Mouse (Mus musculus): ENCODE measurements at regions not wholly inside any gene's neighbourhood (a gene's known extent, or its start where the extent isn't known, plus 50 kb on each side); places are given as distances from the start of the nearest gene placed in this dataset.

DNA sequence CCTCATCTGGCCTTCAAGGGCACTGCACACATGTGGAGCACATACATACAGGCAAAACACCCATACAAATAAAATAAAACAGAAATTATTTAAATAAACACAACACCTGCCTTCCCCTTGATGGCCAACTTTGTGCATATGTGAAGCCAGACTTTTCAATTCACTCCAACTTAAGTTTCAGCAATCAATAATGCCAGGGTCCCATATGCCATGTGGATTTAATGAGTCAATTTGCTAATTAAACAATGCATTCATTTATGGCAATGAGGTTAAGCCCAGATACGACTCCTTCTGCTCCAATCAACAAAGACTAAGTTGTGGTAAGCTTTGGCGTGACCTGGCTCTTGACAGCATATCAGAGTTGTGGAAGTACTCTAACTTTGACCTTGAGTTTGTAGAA, 130.4 kb upstream of the Hnrnpa3 start:
- TF ChIP-seq CTCF (IDR thresholded peaks at IDR 0.05; ENCODE audit: low read depth, low read length) (no peak), POLR2AphosphoS5 (IDR thresholded peaks at IDR 0.05; ENCODE audit: insufficient replicate concordance, low read depth, low read length) (no peak), GATA1 (IDR thresholded peaks at IDR 0.05; ENCODE audit: borderline replicate concordance, low read length) (no peak), TAL1 (conservative IDR thresholded peaks at IDR 0.05; ENCODE audit: low read depth, low read length) (no peak), GATA2 (IDR thresholded peaks at IDR 0.05; ENCODE audit: borderline replicate concordance, low read depth, low read length) (no peak)
- H3K36me3 ChIP-seq (replicated peaks) = no peaks in the 10 kb centered on the region
- no peak for ATAC-seq (ENCODE audit: extremely low read depth, insufficient number of reproducible peaks, low FRiP score, poor library complexity, severe bottlenecking)

DNA sequence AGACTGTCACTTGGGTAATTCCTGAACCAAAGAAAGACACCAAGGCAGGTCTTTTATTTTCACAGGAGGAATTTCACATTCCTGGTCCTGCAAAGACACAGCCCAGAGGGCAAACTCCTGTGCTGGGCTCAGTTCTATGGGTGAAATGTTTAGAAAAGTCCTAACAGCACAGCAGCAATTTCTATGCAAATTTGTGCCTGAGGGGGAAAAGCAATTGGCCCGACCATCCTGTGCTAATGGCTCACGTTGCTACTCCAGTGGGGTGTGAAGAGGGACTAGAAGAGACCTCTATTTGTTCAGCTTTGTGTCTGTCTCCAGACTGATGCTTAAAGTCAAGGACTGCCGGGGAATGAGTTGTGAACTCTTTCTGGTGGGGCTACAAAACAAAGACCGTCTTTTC, 120.9 kb upstream of the Hnrnpa3 start:
- H3K36me3 ChIP-seq (replicated peaks) = no peaks in the 10 kb centered on the region
- ATAC-seq (ENCODE audit: extremely low read depth, insufficient number of reproducible peaks, low FRiP score, poor library complexity, severe bottlenecking) (no peak), DNase-seq (ENCODE audit: low spot score) (no peak)
- no peaks in the 10 kb centered on the region; the same call in 1 of the 2 replicates for H3K27me3 ChIP-seq (ENCODE audit: insufficient read depth, low read length)
- no peaks in the 10 kb centered on the region for H3K4me1 ChIP-seq (ENCODE audit: insufficient read depth, low read depth, low read length)
- no peaks in the 10 kb centered on the region for H3K9me3 ChIP-seq (replicated peaks)
- H3K4me3 ChIP-seq (ENCODE audit: low read depth, low read length) = no peak overlapping the region
- TF ChIP-seq GATA1 (IDR thresholded peaks at IDR 0.05; ENCODE audit: borderline replicate concordance, low read length) (no peak), POLR2AphosphoS5 (IDR thresholded peaks at IDR 0.05; ENCODE audit: insufficient replicate concordance, low read depth, low read length) (no peak), GATA2 (IDR thresholded peaks at IDR 0.05; ENCODE audit: borderline replicate concordance, low read depth, low read length) (no peak), TAL1 (conservative IDR thresholded peaks at IDR 0.05; ENCODE audit: low read depth, low read length) (no peak), CTCF (IDR thresholded peaks at IDR 0.05; ENCODE audit: low read depth, low read length) (no peak)

More for the DNA sequence above, 130.4 kb upstream of the Hnrnpa3 start:
- Histone ChIP-seq H3K27me3 (ENCODE audit: insufficient read depth, low read length) (no peaks in the 10 kb centered on the region), H3K4me3 (ENCODE audit: low read depth, low read length) (no peak overlapping the region), H3K9me3 (replicated peaks) (no peaks in the 10 kb centered on the region), H3K4me1 (ENCODE audit: insufficient read depth, low read depth, low read length) (no peaks in the 10 kb centered on the region)
- DNase-seq (ENCODE audit: low spot score) = no peak

DNA sequence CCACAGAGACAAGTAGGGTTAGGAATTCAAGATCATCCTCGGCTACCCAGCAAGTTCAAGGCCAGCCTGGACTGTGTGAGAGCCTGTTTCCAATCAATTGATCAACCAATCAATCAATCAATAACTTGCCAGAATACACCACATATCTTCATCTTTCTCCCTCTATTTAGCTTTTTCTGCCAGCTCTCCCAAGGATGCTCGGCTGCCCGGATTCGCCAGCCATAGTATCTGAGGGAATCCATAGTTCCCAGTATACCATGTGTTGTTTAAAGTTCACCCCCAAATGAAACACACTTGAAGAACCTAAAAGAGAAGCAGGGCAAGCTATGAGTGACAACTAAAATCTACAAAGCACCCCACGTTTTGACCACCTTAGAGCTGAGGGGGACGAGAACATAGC, 119.3 kb upstream of the Hnrnpa3 start:
- H3K4me3 ChIP-seq (ENCODE audit: low read depth, low read length) = no peak overlapping the region
- H3K36me3 ChIP-seq (replicated peaks) = no peaks in the 10 kb centered on the region
- DNase-seq (ENCODE audit: low spot score) (no peak), ATAC-seq (ENCODE audit: extremely low read depth, insufficient number of reproducible peaks, low FRiP score, poor library complexity, severe bottlenecking) (no peak)
- H3K27me3 ChIP-seq (ENCODE audit: insufficient read depth, low read length) = no peaks in the 10 kb centered on the region; the same call in 1 of the 2 replicates
- TF ChIP-seq POLR2AphosphoS5 (IDR thresholded peaks at IDR 0.05; ENCODE audit: insufficient replicate concordance, low read depth, low read length) = no peak
- no peak for TF ChIP-seq GATA1 (IDR thresholded peaks at IDR 0.05; ENCODE audit: borderline replicate concordance, low read length)
- TF ChIP-seq CTCF (IDR thresholded peaks at IDR 0.05; ENCODE audit: low read depth, low read length) = no peak
- TF ChIP-seq TAL1 (conservative IDR thresholded peaks at IDR 0.05; ENCODE audit: low read depth, low read length) = no peak
- no peak for TF ChIP-seq GATA2 (IDR thresholded peaks at IDR 0.05; ENCODE audit: borderline replicate concordance, low read depth, low read length)
- no peaks in the 10 kb centered on the region for H3K9me3 ChIP-seq (replicated peaks)
- H3K4me1 ChIP-seq (ENCODE audit: insufficient read depth, low read depth, low read length) = no peaks in the 10 kb centered on the region

DNA sequence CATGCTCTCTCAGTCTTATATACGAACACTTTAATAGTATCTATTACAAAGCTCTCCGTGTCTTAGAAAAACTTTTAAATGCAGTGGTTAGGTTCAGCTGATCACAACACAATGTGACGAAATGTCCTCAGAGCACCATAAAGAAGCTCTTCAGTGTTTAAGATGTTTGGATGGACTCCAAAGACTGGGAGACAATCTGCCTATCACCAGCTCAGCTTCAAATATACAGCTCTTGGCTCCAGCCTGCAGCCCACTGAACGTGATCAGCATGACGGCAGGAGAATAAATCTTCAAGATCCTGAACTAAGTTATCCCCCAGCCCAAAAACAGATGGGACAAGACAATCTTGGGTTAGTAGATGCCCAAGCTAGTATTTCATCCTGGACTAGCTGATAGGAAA, 116.7 kb upstream of the Hnrnpa3 start:
- no peaks in the 10 kb centered on the region for H3K36me3 ChIP-seq (replicated peaks)
- H3K27me3 ChIP-seq (ENCODE audit: insufficient read depth, low read length) = no peaks in the 10 kb centered on the region; the same call in 1 of the 2 replicates
- H3K4me3 ChIP-seq (ENCODE audit: low read depth, low read length) = no peak overlapping the region
- ATAC-seq (ENCODE audit: extremely low read depth, insufficient number of reproducible peaks, low FRiP score, poor library complexity, severe bottlenecking) (no peak), DNase-seq (ENCODE audit: low spot score) (no peak)
- TF ChIP-seq GATA1 (IDR thresholded peaks at IDR 0.05; ENCODE audit: borderline replicate concordance, low read length) (no peak), TAL1 (conservative IDR thresholded peaks at IDR 0.05; ENCODE audit: low read depth, low read length) (no peak), POLR2AphosphoS5 (IDR thresholded peaks at IDR 0.05; ENCODE audit: insufficient replicate concordance, low read depth, low read length) (no peak), GATA2 (IDR thresholded peaks at IDR 0.05; ENCODE audit: borderline replicate concordance, low read depth, low read length) (no peak), CTCF (IDR thresholded peaks at IDR 0.05; ENCODE audit: low read depth, low read length) (no peak)
- no peaks in the 10 kb centered on the region for H3K4me1 ChIP-seq (ENCODE audit: insufficient read depth, low read depth, low read length)
- no peaks in the 10 kb centered on the region for H3K9me3 ChIP-seq (replicated peaks)

DNA sequence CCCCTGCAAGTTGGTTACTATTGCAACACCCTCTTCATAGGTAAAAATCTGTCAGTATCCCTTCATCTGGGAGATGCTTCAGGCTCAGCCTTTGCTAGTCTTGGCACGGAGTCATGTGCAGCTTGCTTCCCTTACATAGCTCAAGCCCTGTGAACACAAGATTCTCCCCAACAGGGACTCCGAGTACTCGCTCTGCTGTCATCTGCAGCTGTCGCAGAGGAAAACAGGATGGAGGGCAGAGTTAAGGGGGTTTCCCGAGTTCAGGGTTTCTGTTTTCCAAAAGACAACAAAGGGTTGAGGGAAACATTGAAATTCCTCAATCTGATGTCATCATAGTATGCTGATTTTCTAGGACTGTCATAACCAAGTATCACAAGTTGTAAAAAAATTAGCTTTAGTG, 116.3 kb upstream of the Hnrnpa3 start:
- no peak for ATAC-seq (ENCODE audit: extremely low read depth, insufficient number of reproducible peaks, low FRiP score, poor library complexity, severe bottlenecking)
- Histone ChIP-seq H3K27me3 (ENCODE audit: insufficient read depth, low read length) (no peaks in the 10 kb centered on the region; the same call in 1 of the 2 replicates), H3K4me3 (ENCODE audit: low read depth, low read length) (no peak overlapping the region), H3K9me3 (replicated peaks) (no peaks in the 10 kb centered on the region), H3K36me3 (replicated peaks) (no peaks in the 10 kb centered on the region), H3K4me1 (ENCODE audit: insufficient read depth, low read depth, low read length) (no peaks in the 10 kb centered on the region)
- no peak for TF ChIP-seq TAL1 (conservative IDR thresholded peaks at IDR 0.05; ENCODE audit: low read depth, low read length)
- no peak for TF ChIP-seq CTCF (IDR thresholded peaks at IDR 0.05; ENCODE audit: low read depth, low read length)
- TF ChIP-seq POLR2AphosphoS5 (IDR thresholded peaks at IDR 0.05; ENCODE audit: insufficient replicate concordance, low read depth, low read length) = no peak
- TF ChIP-seq GATA1 (IDR thresholded peaks at IDR 0.05; ENCODE audit: borderline replicate concordance, low read length) = no peak
- TF ChIP-seq GATA2 (IDR thresholded peaks at IDR 0.05; ENCODE audit: borderline replicate concordance, low read depth, low read length) = no peak
- DNase-seq (ENCODE audit: low spot score) = no peak

DNA sequence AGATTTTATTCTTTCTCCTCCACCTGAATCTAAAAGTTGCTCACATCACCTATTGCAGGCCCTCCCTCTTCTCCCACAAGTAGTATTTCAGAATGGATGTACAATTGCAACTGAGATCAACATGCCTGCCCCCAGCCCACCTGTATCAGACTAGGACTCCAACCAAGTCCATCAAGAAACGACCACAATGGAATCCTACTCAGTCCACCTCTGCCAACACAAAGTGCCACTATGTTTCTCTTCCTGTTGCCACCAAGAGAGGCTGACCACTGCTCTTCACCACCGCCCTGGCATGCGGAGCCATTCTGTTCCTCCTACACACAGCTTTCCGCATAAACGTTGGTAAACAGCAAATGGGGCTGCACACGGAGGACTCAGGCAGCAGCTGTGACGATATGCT, 113.1 kb upstream of the Hnrnpa3 start:
- no peaks in the 10 kb centered on the region for H3K9me3 ChIP-seq (replicated peaks)
- no peak for DNase-seq (ENCODE audit: low spot score)
- no peak for ATAC-seq (ENCODE audit: extremely low read depth, insufficient number of reproducible peaks, low FRiP score, poor library complexity, severe bottlenecking)
- H3K4me1 ChIP-seq (ENCODE audit: insufficient read depth, low read depth, low read length) = no peaks in the 10 kb centered on the region
- H3K27me3 ChIP-seq (ENCODE audit: insufficient read depth, low read length) = no peaks in the 10 kb centered on the region; the same call in 1 of the 2 replicates
- H3K36me3 ChIP-seq (replicated peaks) = no peaks in the 10 kb centered on the region
- TF ChIP-seq GATA2 (IDR thresholded peaks at IDR 0.05; ENCODE audit: borderline replicate concordance, low read depth, low read length) (no peak), GATA1 (IDR thresholded peaks at IDR 0.05; ENCODE audit: borderline replicate concordance, low read length) (no peak), POLR2AphosphoS5 (IDR thresholded peaks at IDR 0.05; ENCODE audit: insufficient replicate concordance, low read depth, low read length) (no peak), CTCF (IDR thresholded peaks at IDR 0.05; ENCODE audit: low read depth, low read length) (no peak), TAL1 (conservative IDR thresholded peaks at IDR 0.05; ENCODE audit: low read depth, low read length) (no peak)
- no peak overlapping the region for H3K4me3 ChIP-seq (ENCODE audit: low read depth, low read length)

Data from G1E (cell line).